In the genomic region with DNA sequence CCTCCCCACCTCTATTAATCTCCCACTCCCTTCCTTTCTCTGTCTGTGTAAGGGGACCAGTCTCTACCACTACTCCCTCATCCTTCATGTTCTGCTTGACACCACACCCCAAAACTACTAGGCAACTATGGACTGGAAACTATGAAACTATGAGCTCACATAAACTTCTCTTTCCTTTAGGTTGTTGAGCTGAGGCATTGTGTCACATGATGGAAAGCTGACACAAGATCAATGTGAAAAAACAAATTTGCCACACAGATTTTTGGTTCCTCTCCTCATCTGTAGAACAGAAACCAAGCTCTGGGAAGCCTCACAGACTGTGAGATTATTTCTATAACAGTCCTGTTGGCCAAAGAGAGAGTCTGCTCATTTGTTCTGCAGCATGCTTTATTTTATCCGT, we compare ENCODE assay signal across 27 mouse cellular contexts.
DNase-seq lines count a peak whose midpoint lies in the region; ATAC-seq and TF ChIP-seq lines count a peak whose summit lies in the region.
"Had no signal": no experiment of that assay in that cellular context is flagged by ENCODE, and none has a peak within 500 bp of the region (broad histone marks: within the 10 kb centered on the region; RNA-seq: fewer than 3 reads in every experiment).

No protein-coding gene starts in this region.

- H3K4me3 ChIP-seq in bone marrow macrophage, adult 2 months (ENCODE audit: insufficient read depth, low read length): no peak overlapping the region
- H3K4me3 ChIP-seq: forebrain, embryonic 12.5 days; forebrain, embryonic 15.5 days; heart, adult 2 months; heart, embryonic 10.5 days; heart, embryonic 13.5 days had no signal

- TF ChIP-seq POLR2A in bone marrow macrophage, adult 2 months (IDR thresholded peaks at IDR 0.05; ENCODE audit: borderline replicate concordance, low read depth, low read length): no peak

- DNase-seq in left cerebral cortex, postnatal 14 days (ENCODE audit: low spot score in 2 of 2): no peak
- no peak for DNase-seq in gastrocnemius, postnatal 10 days
- DNase-seq in adrenal gland, postnatal 36 days: no peak
- DNase-seq: adrenal gland, adult 8-10 months; adrenal gland, postnatal 25 days; cerebellum, adult 11 months; cerebellum, adult 2 months; cerebellum, adult 9-11 months; cerebellum, postnatal 25 days; embryo, embryonic 11 days; gastrocnemius, postnatal 14 days; heart, adult 2 months; heart, postnatal 14 days; heart, postnatal 4 days had no signal

- intact Hi-C loops in left cerebral cortex, postnatal 14 days (cut with DNase I): no loop called here

- ATAC-seq in granulocyte monocyte progenitor cell, adult 5-6 weeks (replicated peaks; ENCODE audit: poor library complexity, severe bottlenecking): peak; percentile 75
- ATAC-seq in megakaryocyte progenitor cell, adult 5-6 weeks (replicated peaks; ENCODE audit: poor library complexity): peak; percentile 63
- ATAC-seq: activated CD4-positive, CD25-positive, alpha-beta regulatory T cell, adult 4 months; CD4-positive, CD25-positive, alpha-beta regulatory T cell, adult 4 months; forebrain, embryonic 15.5 days; hindbrain, postnatal 0 days; inflammation-experienced regulatory T-cells, adult 6 months; intestine, embryonic 16.5 days had no signal

- H3K4me1 ChIP-seq in bone marrow macrophage, adult 2 months (ENCODE audit: control insufficient read depth, insufficient read depth, low read length): peaks cover 21% of the 10 kb centered on the region
- H3K4me1 ChIP-seq: forebrain, embryonic 12.5 days; forebrain, embryonic 15.5 days; heart, embryonic 13.5 days had no signal

- no peak for TF ChIP-seq CTCF in bone marrow macrophage, adult 2 months (IDR thresholded peaks at IDR 0.05; ENCODE audit: low read depth, low read length)

- peak overlapping the region; percentile 84 for H3K27ac ChIP-seq in bone marrow macrophage, adult 2 months (ENCODE audit: insufficient read depth, low read depth, low read length)
- H3K27ac ChIP-seq: forebrain, embryonic 12.5 days; forebrain, embryonic 15.5 days; heart, adult 2 months; heart, embryonic 10.5 days; heart, embryonic 13.5 days; hindbrain, embryonic 14.5 days; hindbrain, postnatal 0 days had no signal
